Mouse (Mus musculus) heart, adult 2 months (tissue): ENCODE measurements around the gene Olfr10. TPM values are rescaled to one million over a fixed set of nuclear protein-coding genes. Genes with fewer than 3 reads are reported as not detected.
"Not testable (repeated sequence)": the region's sequence is repeated elsewhere in the genome, so short reads cannot be mapped to it uniquely, and the experiment has no call there.

Experiments used
- DNase-seq, 2 experiments: peaks; one replicate each; pipeline ENCODE4 v3.0.0; 2021
- H3K27ac ChIP-seq: fragments of 200-600 bp; 2 replicates; pipeline ENCODE4 v1.8.1; 2022
- H3K27me3 ChIP-seq: fragments of 200-500 bp; 2 replicates; pipeline ENCODE4 v1.6.1; 2012; ENCODE audit warnings: mild to moderate bottlenecking, low read length, inconsistent platforms, mixed read lengths; ENCODE audit not compliant: control insufficient read depth, insufficient read depth
- H3K36me3 ChIP-seq: fragments of 200-500 bp; 2 replicates; pipeline ENCODE4 v1.6.1; 2012; ENCODE audit warnings: low read length, inconsistent platforms; ENCODE audit not compliant: control insufficient read depth, insufficient read depth
- H3K4me1 ChIP-seq: fragments of 200-500 bp; 2 replicates; pipeline ENCODE4 v1.6.1; 2011; ENCODE audit warnings: low read length; ENCODE audit not compliant: control insufficient read depth, insufficient read depth
- H3K4me3 ChIP-seq: fragments of 200-600 bp; 2 replicates; pipeline ENCODE4 v1.8.1; 2022
- H3K79me2 ChIP-seq: fragments of 200-500 bp; replicated peaks from 2 replicates; pipeline ENCODE4 v1.6.1; 2012; ENCODE audit warnings: mild to moderate bottlenecking, inconsistent platforms, low read length, moderate library complexity, mixed read lengths; ENCODE audit not compliant: control insufficient read depth, insufficient read depth
- H3K9ac ChIP-seq: fragments of 200-500 bp; 2 replicates; pipeline ENCODE4 v1.6.1; 2012; ENCODE audit warnings: low read depth, mild to moderate bottlenecking, control low read depth, inconsistent platforms, low read length, mixed read lengths
- CTCF ChIP-seq: fragments of 200-600 bp; IDR thresholded peaks from 2 replicates; pipeline ENCODE4 v1.8.1; 2022; ENCODE audit warnings: antibody characterized with exemption, mild to moderate bottlenecking, moderate library complexity
- EP300 ChIP-seq: fragments of 200-500 bp; IDR thresholded peaks from 2 replicates; pipeline ENCODE4 v1.6.1; 2011; ENCODE audit warnings: low read depth, low read length, control low read depth; ENCODE audit not compliant: insufficient read depth
- POLR2A ChIP-seq: fragments of 200-500 bp; IDR thresholded peaks from 2 replicates; pipeline ENCODE4 v1.6.1; 2011; ENCODE audit warnings: mild to moderate bottlenecking, low read depth, low read length, control low read depth; ENCODE audit not compliant: insufficient read depth
- WGBS: fragments of 180-500 bp; shearing (Covaris S2); methylation state at CpG from one replicate; pipeline ENCODE4 v1.1.7; 2018; 5-methylcytosine and 5-hydroxymethylcytosine counted together
- intact Hi-C: fragments of 180-260 bp; cut with DNase I; formaldehyde crosslinking; loops from one replicate; pipeline ENCODE4 v1.15.1; 2025
- polyA plus RNA-seq: library from polyadenylated mRNA; depleted of rRNA; stranded (reverse); fragments of >200 nt; gene quantifications from 2 replicates; pipeline ENCODE4 v1.2.3, GENCODE M21; 2012
- total RNA-seq, 2 experiments: library from RNA; stranded (reverse); gene quantifications; 2 replicates each; pipeline ENCODE4 v1.2.3; 2021

Gene Olfr10
- total and polyA plus RNA-seq, 3 experiments: not detected

GRCm38 (mm10) chr11:49287251-49287650, 17.3 kb upstream of the Olfr10 start:
- 56% methylated on average over 2 of the region's 2 CpGs for WGBS
- intact Hi-C loops: no loop called here
- no peak overlapping the region for H3K4me3 ChIP-seq
- 0 out of 2 replicates have a peak, but pooled peaks cover 2% of the 10 kb centered on the region for H3K27me3 ChIP-seq
- TF ChIP-seq POLR2A (no peak), CTCF (no peak), EP300 (no peak)
- H3K79me2 ChIP-seq: no peaks in the 10 kb centered on the region
- no peak for DNase-seq
- H3K27ac ChIP-seq: no peak overlapping the region
- no peaks in the 10 kb centered on the region for H3K4me1 ChIP-seq
- H3K36me3 ChIP-seq: no peaks in the 10 kb centered on the region
- H3K9ac ChIP-seq: no peak overlapping the region

GRCm38 (mm10) chr11:49292777-49293176, 11.8 kb upstream of the Olfr10 start:
- H3K79me2 ChIP-seq: no peaks in the 10 kb centered on the region
- no peak for DNase-seq
- 68% methylated on average over 3 of the region's 3 CpGs for WGBS
- 0 out of 2 replicates have a peak, but pooled peaks cover 2% of the 10 kb centered on the region for H3K27me3 ChIP-seq
- no peaks in the 10 kb centered on the region for H3K36me3 ChIP-seq
- no peak overlapping the region for H3K4me3 ChIP-seq
- no peak overlapping the region for H3K9ac ChIP-seq
- H3K4me1 ChIP-seq: no peaks in the 10 kb centered on the region
- intact Hi-C loops: no loop called here
- no peak overlapping the region for H3K27ac ChIP-seq
- TF ChIP-seq CTCF: no peak
- no peak for TF ChIP-seq POLR2A
- no peak for TF ChIP-seq EP300

GRCm38 (mm10) chr11:49308547-49308946, 4.0 kb downstream of the Olfr10 start:
- intact Hi-C loops, DNase-seq, H3K9ac ChIP-seq, H3K79me2 ChIP-seq, H3K27me3 ChIP-seq, H3K4me1 ChIP-seq, H3K36me3 ChIP-seq, H3K4me3 ChIP-seq, H3K27ac ChIP-seq: not testable (repeated sequence)
- WGBS: 52% methylated on average over 5 of the region's 5 CpGs

GRCm38 (mm10) chr11:49322442-49322841, 17.9 kb downstream of the Olfr10 start, which contains the start of gene Olfr1391:
Gene Olfr1391 (plus strand): TSS chr11:49322742.
- Histone ChIP-seq H3K9ac (no peak within 1 kb of the TSS), H3K79me2 (no peaks in the 10 kb centered on the region), H3K27ac (no peak within 1 kb of the TSS), H3K4me3 (no peak within 1 kb of the TSS), H3K4me1 (no peaks in the 10 kb centered on the region), H3K27me3 (no peaks in the 10 kb centered on the region), H3K36me3 (no peaks in the 10 kb centered on the region)
- intact Hi-C loops: no loop called here
- TF ChIP-seq EP300 (no peak), POLR2A (no peak), CTCF (no peak)
- no peak for DNase-seq
- WGBS: 58% methylated on average over 2 of the region's 2 CpGs

GRCm38 (mm10) chr11:49326726-49327125, 22.2 kb downstream of the Olfr10 start:
- H3K4me3 ChIP-seq: no peak overlapping the region
- no peak for DNase-seq
- intact Hi-C loops: no loop called here
- no peaks in the 10 kb centered on the region for H3K4me1 ChIP-seq
- no peaks in the 10 kb centered on the region for H3K79me2 ChIP-seq
- H3K27ac ChIP-seq: no peak overlapping the region
- WGBS: 69% methylated on average over 3 of the region's 3 CpGs
- no peaks in the 10 kb centered on the region for H3K36me3 ChIP-seq
- no peak overlapping the region for H3K9ac ChIP-seq
- TF ChIP-seq EP300: no peak
- no peak for TF ChIP-seq CTCF
- no peak for TF ChIP-seq POLR2A
- H3K27me3 ChIP-seq: no peaks in the 10 kb centered on the region

- Histone ChIP-seq H3K9ac (no peak overlapping the region), H3K36me3 (no peaks in the 10 kb centered on the region), H3K4me3 (no peak overlapping the region), H3K79me2 (no peaks in the 10 kb centered on the region), H3K27me3 (no peaks in the 10 kb centered on the region), H3K27ac (no peak overlapping the region), H3K4me1 (no peaks in the 10 kb centered on the region)
- TF ChIP-seq POLR2A: no peak
- TF ChIP-seq EP300: no peak
- WGBS: 45% methylated on average over 1 of the region's 1 CpGs
- intact Hi-C loops: no loop called here
- DNase-seq: no peak
These were observed 25.1 kb downstream of the Olfr10 start for GRCm38 (mm10) chr11:49329686-49330085.
